Mouse (Mus musculus) frontal cortex, adult 2 months (tissue): ENCODE data around the gene Krtap9-3. TPM values are rescaled to one million over a fixed set of nuclear protein-coding genes. Genes with fewer than 3 reads are reported as not detected.
"Not testable (repeated sequence)": the region's sequence is repeated elsewhere in the genome, so short reads cannot be mapped to it uniquely, and the experiment has no call there.

Experiments used
- DNase-seq, 2 experiments: peaks; one replicate each; pipeline ENCODE4 v3.0.0; 2022; ENCODE audit warnings: low spot score in 1 of 2; ENCODE audit errors: extremely low spot score in 1 of 2
- polyA plus RNA-seq: library from polyadenylated mRNA; depleted of rRNA; stranded (reverse); fragments of >200 nt; gene quantifications from 2 replicates; pipeline ENCODE4 v1.2.3, GENCODE M21; 2012; rRNA removed

Gene Krtap9-3
- not detected in 2 replicates for polyA plus RNA-seq

GRCm38 (mm10) chr11:99597742-99598141 lies at the start of gene Krtap9-3:
Gene Krtap9-3, minus strand, starts transcription at chr11:99598105.
- not testable (repeated sequence) for DNase-seq

GRCm38 (mm10) chr11:99646444-99646843 lies 48.5 kb upstream of the Krtap9-3 start:
- DNase-seq, result peak in 1 of 2 experiments; percentile 42

GRCm38 (mm10) chr11:99644351-99644750 lies 46.4 kb upstream of the Krtap9-3 start:
- no peak for DNase-seq

GRCm38 (mm10) chr11:99643635-99644139 lies 45.8 kb upstream of the Krtap9-3 start, which contains the start of gene Krtap4-7:
Gene Krtap4-7, minus strand, starts transcription at chr11:99644089.
- not testable (repeated sequence) for DNase-seq

- no peak for DNase-seq
These were observed 43.0 kb upstream of the Krtap9-3 start for GRCm38 (mm10) chr11:99640926-99641325.

- peak; percentile 3 to 42 for DNase-seq
These were observed 39.2 kb upstream of the Krtap9-3 start for GRCm38 (mm10) chr11:99637086-99637485.

GRCm38 (mm10) chr11:99634653-99635134 lies 36.8 kb upstream of the Krtap9-3 start, which contains the start of gene Krtap4-2:
Gene Krtap4-2, minus strand, starts transcription at chr11:99635084.
- DNase-seq, result no peak

GRCm38 (mm10) chr11:99633293-99633692 lies 35.4 kb upstream of the Krtap9-3 start:
- peak; percentile 25 to 61 for DNase-seq

- no peak for DNase-seq
These were observed 33.0 kb upstream of the Krtap9-3 start for GRCm38 (mm10) chr11:99630890-99631289.

GRCm38 (mm10) chr11:99628138-99628537 lies 30.2 kb upstream of the Krtap9-3 start, which contains the start of gene Krtap4-1:
Gene Krtap4-1, minus strand, starts transcription at chr11:99628238.
- DNase-seq, result no peak

- no peak for DNase-seq
These were observed 22.4 kb upstream of the Krtap9-3 start, which contains the start of gene Gm11562 for GRCm38 (mm10) chr11:99620335-99620734. Gene Gm11562, minus strand, starts transcription at chr11:99620435.

GRCm38 (mm10) chr11:99614796-99615363 lies 17.0 kb upstream of the Krtap9-3 start, which contains the start of gene Krtap2-4:
Gene Krtap2-4, minus strand, starts transcription at chr11:99614846.
- DNase-seq, result no peak

- DNase-seq, result not testable (repeated sequence)
These were observed 12.2 kb upstream of the Krtap9-3 start, which contains the start of gene Gm11937 for GRCm38 (mm10) chr11:99610089-99610488. Gene Gm11937, minus strand, starts transcription at chr11:99610189.

- DNase-seq, result peak; percentile 46 to 61
These were observed 11.2 kb upstream of the Krtap9-3 start for GRCm38 (mm10) chr11:99609126-99609525.

GRCm38 (mm10) chr11:99603208-99603607 lies 5.3 kb upstream of the Krtap9-3 start, which contains the start of gene Gm11938:
Gene Gm11938, minus strand, starts transcription at chr11:99603308.
- not testable (repeated sequence) for DNase-seq

GRCm38 (mm10) chr11:99590981-99591380 lies 6.9 kb downstream of the Krtap9-3 start, which contains the start of gene Krtap1-3:
Gene Krtap1-3, minus strand, starts transcription at chr11:99591339.
- no peak for DNase-seq

GRCm38 (mm10) chr11:99585096-99585495 lies 12.8 kb downstream of the Krtap9-3 start:
- peak in 1 of 2 experiments; percentile 42 for DNase-seq

- DNase-seq, result no peak
These were observed 14.6 kb downstream of the Krtap9-3 start, which contains the start of gene Krtap1-4 for GRCm38 (mm10) chr11:99583245-99583704. Gene Krtap1-4, minus strand, starts transcription at chr11:99583654.

- peak in 1 of 2 experiments; percentile 51 for DNase-seq
These were observed 16.3 kb downstream of the Krtap9-3 start for GRCm38 (mm10) chr11:99581564-99581963.

- DNase-seq, result no peak
These were observed 16.9 kb downstream of the Krtap9-3 start for GRCm38 (mm10) chr11:99581051-99581450.

GRCm38 (mm10) chr11:99580636-99581035 lies 17.3 kb downstream of the Krtap9-3 start, which contains the start of gene Krtap1-5:
Gene Krtap1-5, minus strand, starts transcription at chr11:99581016.
- no peak for DNase-seq
